Mouse (Mus musculus) neural tube, embryonic 13.5 days (tissue): ENCODE data around the gene Spaca4. TPM values are rescaled to one million over a fixed set of nuclear protein-coding genes. Genes with fewer than 3 reads are reported as not detected.

ENCODE experiments used
- ATAC-seq: fragments of 200-750 bp; cut with Nextera tagmentation; 2 replicates; pipeline ENCODE4 v1.8.0; 2017; ENCODE audit warnings: low read depth, mild to moderate bottlenecking, moderate TSS enrichment, moderate library complexity
- H3K27ac ChIP-seq: fragments of 300-500 bp; sonication (generic); replicated peaks from 2 replicates; pipeline ENCODE4 v1.5.1; 2015; ENCODE audit warnings: moderate library complexity, mild to moderate bottlenecking, inconsistent platforms
- H3K27me3 ChIP-seq: fragments of 300-500 bp; sonication (generic); 2 replicates; pipeline ENCODE4 v1.6.1; 2015; ENCODE audit warnings: mild to moderate bottlenecking, inconsistent platforms
- H3K36me3 ChIP-seq: fragments of 300-500 bp; sonication (generic); 2 replicates; pipeline ENCODE4 v1.6.1; 2015; ENCODE audit warnings: mild to moderate bottlenecking, inconsistent platforms
- H3K4me1 ChIP-seq: fragments of 300-500 bp; sonication (generic); replicated peaks from 2 replicates; pipeline ENCODE4 v1.6.1; 2015; ENCODE audit warnings: inconsistent platforms
- H3K4me2 ChIP-seq: fragments of 300-500 bp; sonication (generic); 2 replicates; pipeline ENCODE4 v1.6.1; 2015; ENCODE audit warnings: inconsistent platforms, mild to moderate bottlenecking, moderate library complexity
- H3K4me3 ChIP-seq: fragments of 300-500 bp; sonication (generic); 2 replicates; pipeline ENCODE4 v1.5.1; 2015; ENCODE audit warnings: mild to moderate bottlenecking, inconsistent platforms
- H3K9ac ChIP-seq: fragments of 300-500 bp; sonication (generic); 2 replicates; pipeline ENCODE4 v1.6.1; 2015; ENCODE audit warnings: moderate library complexity, mild to moderate bottlenecking, inconsistent platforms
- H3K9me3 ChIP-seq: fragments of 300-500 bp; sonication (generic); 2 replicates; pipeline ENCODE4 v1.6.1; 2016; ENCODE audit warnings: inconsistent platforms
- WGBS: fragments of 180-500 bp; shearing (Covaris S2); methylation state at CpG from one replicate; pipeline ENCODE4 v1.1.7; 2015; 5-methylcytosine and 5-hydroxymethylcytosine counted together
- polyA plus RNA-seq: library from polyadenylated mRNA; unstranded; fragments of >200 nt; fragmentation: Nextera tagmentation; extraction: Ambion mirVana; gene quantifications from 2 replicates; pipeline ENCODE4 v1.2.1, GENCODE M21; 2015

Gene Spaca4
- polyA plus RNA-seq, 1 experiment from 2014 or later = not detected

- H3K9ac ChIP-seq = no peak overlapping the region
- no peak overlapping the region for H3K27ac ChIP-seq
- H3K4me1 ChIP-seq = peaks cover 13% of the 10 kb centered on the region
- no peaks in the 10 kb centered on the region for H3K9me3 ChIP-seq
- no peak overlapping the region for H3K4me3 ChIP-seq
- ATAC-seq = no peak
- H3K36me3 ChIP-seq = peaks cover 77% of the 10 kb centered on the region
- no peak overlapping the region for H3K4me2 ChIP-seq
- no peaks in the 10 kb centered on the region for H3K27me3 ChIP-seq
- 93% methylated on average over 9 of the region's 9 CpGs for WGBS
Observed at GRCm38 (mm10) chr7:45725151-45725550, 462 bp downstream of the Spaca4 start.

DNA sequence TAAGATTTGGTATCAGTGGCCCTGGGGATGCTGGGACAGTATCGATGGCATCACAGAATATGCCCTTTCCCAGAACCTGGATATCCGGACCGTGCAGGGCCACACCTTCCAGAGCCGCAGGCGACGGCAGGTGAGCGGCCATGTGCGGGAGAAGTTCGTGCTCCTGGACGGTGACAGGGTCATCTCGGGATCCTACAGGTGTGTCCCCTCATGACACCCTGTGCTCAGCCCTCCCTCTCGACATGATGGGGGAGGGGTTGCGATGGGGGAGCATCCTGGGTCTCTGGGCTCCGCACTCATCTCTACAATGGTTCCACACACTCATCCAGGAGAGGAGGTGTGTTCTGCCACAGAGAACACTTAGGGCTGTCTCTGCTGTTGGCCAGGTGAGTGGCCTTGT lies 1.8 kb downstream of the Spaca4 start:
- Histone ChIP-seq H3K4me3 (no peak overlapping the region), H3K4me2 (no peak overlapping the region), H3K27me3 (no peaks in the 10 kb centered on the region), H3K4me1 (peaks cover 26% of the 10 kb centered on the region), H3K9me3 (no peaks in the 10 kb centered on the region), H3K27ac (no peak overlapping the region), H3K36me3 (peaks cover 85% of the 10 kb centered on the region), H3K9ac (no peak overlapping the region)
- 95% methylated on average over 14 of the region's 14 CpGs for WGBS
- no peak for ATAC-seq

DNA sequence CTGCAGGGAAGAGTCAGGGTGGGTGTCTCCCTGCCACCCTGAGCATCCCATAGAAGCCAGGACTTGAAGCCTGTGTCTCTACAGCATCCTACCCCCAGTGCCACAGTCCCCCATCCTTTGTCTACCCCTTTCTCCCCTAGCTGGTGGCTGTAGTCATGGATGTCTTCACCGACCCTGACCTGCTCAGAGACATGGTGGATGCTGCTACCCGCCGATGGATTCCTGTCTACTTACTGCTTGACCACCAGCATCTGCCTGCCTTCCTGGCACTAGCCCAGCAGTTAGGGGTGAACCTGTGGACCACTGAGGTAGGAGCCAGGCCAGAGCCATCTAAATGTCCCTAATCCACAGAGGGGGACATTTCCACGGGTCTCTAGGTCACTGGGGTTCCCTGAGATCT lies 2.3 kb downstream of the Spaca4 start:
- Histone ChIP-seq H3K27ac (no peak overlapping the region), H3K4me3 (no peak overlapping the region), H3K4me2 (no peak overlapping the region), H3K9me3 (no peaks in the 10 kb centered on the region), H3K9ac (no peak overlapping the region), H3K4me1 (peaks cover 29% of the 10 kb centered on the region), H3K27me3 (no peaks in the 10 kb centered on the region), H3K36me3 (peaks cover 84% of the 10 kb centered on the region)
- ATAC-seq = no peak
- 87% methylated on average over 4 of the region's 4 CpGs for WGBS

DNA sequence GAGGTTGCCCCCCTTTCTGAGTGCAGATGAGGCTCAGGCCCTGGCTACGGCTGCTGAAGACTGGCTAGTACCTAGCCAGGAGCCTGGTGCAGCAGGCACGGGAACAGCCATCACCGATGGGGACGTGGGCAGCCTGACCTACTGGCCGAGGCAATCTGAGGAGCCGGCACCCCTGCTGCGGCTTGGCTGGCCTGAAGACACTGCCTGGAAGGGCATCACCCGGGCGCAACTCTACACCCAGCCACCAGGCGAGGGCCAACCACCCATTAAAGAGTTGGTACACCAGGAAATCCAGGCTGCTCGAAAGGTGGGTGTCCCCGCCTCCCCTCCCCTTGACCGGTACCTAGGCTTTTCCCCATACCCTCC lies 3.3 kb downstream of the Spaca4 start:
- Histone ChIP-seq H3K36me3 (peaks cover 82% of the 10 kb centered on the region), H3K9ac (0 out of 2 replicates have a peak overlapping the region, but pooled peaks have one; percentile 31), H3K9me3 (no peaks in the 10 kb centered on the region), H3K4me1 (peaks cover 30% of the 10 kb centered on the region), H3K4me2 (no peak overlapping the region), H3K4me3 (no peak overlapping the region), H3K27me3 (no peaks in the 10 kb centered on the region), H3K27ac (no peak overlapping the region)
- no peak for ATAC-seq
- 78% methylated on average over 13 of the region's 13 CpGs for WGBS

GRCm38 (mm10) chr7:45721642-45722347 lies 3.8 kb downstream of the Spaca4 start:
- Histone ChIP-seq H3K36me3 (peaks cover 76% of the 10 kb centered on the region), H3K4me1 (peaks cover 35% of the 10 kb centered on the region), H3K4me2 (no peak overlapping the region), H3K9ac (0 out of 2 replicates have a peak overlapping the region, but pooled peaks have one; percentile 31), H3K4me3 (no peak overlapping the region), H3K27me3 (no peaks in the 10 kb centered on the region), H3K27ac (no peak overlapping the region), H3K9me3 (no peaks in the 10 kb centered on the region)
- WGBS = 67% methylated on average over 13 of the region's 13 CpGs
- no peak for ATAC-seq

- Histone ChIP-seq H3K36me3 (peaks cover 70% of the 10 kb centered on the region), H3K27me3 (no peaks in the 10 kb centered on the region), H3K4me3 (no peak overlapping the region), H3K4me2 (no peak overlapping the region), H3K27ac (no peak overlapping the region), H3K9me3 (no peaks in the 10 kb centered on the region), H3K4me1 (peaks cover 41% of the 10 kb centered on the region), H3K9ac (0 out of 2 replicates have a peak overlapping the region, but pooled peaks have one; percentile 22)
- no peak for ATAC-seq
- WGBS = 79% methylated on average over 7 of the region's 7 CpGs
Observed at GRCm38 (mm10) chr7:45721234-45721571, 4.4 kb downstream of the Spaca4 start.

GRCm38 (mm10) chr7:45720413-45721233 lies 5.0 kb downstream of the Spaca4 start, which contains the start of gene Fam83e:
Gene Fam83e (plus strand): TSS chr7:45721212.
- no peak for ATAC-seq
- peaks cover 47% of the 10 kb centered on the region for H3K4me1 ChIP-seq
- WGBS = 86% methylated on average over 14 of the region's 14 CpGs
- no peak within 1 kb of the TSS for H3K4me3 ChIP-seq
- H3K9ac ChIP-seq = peak within 1 kb of the TSS; percentile 96; the same call in 1 of the 2 replicates
- no peak within 1 kb of the TSS for H3K27ac ChIP-seq
- no peaks in the 10 kb centered on the region for H3K27me3 ChIP-seq
- peaks cover 65% of the 10 kb centered on the region for H3K36me3 ChIP-seq
- H3K9me3 ChIP-seq = no peaks in the 10 kb centered on the region
- no peak within 1 kb of the TSS for H3K4me2 ChIP-seq

DNA sequence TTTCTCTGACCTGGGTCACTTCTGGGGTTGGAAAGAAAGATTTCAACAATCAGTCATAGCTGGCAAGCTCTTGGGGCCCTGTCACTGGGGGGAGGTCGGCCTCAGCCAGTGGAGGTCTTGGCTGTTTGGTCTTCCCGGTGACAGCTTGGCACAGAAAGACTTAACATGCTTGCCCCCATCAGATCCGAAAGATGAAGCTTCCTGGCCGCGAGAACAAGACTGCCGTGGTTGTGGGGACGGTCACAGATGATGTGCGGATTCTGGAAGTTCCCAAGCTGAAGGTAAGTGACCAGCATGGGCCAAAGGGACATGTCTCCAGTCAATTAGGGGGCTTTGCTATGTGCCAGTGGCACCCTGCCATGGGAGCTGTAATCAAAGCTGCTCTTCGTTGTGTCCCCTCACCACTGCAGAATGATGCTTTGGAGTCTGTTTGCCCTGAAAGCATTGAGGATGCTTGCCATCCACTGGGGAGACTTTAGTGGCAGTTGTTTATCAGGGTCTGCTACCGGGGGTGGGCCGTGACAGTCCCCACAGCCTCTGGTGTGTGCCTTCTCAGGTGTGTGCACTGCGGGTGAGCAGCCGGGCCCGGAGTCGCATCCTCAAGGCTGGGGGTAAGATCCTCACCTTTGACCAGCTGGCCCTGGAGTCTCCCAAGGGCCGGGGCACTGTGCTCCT lies 5.7 kb downstream of the Spaca4 start:
- Histone ChIP-seq H3K27me3 (no peaks in the 10 kb centered on the region), H3K4me2 (peak overlapping the region; percentile 91; the same call in 1 of the 2 replicates), H3K36me3 (peaks cover 57% of the 10 kb centered on the region), H3K9me3 (no peaks in the 10 kb centered on the region), H3K9ac (peak overlapping the region; percentile 96; the same call in 1 of the 2 replicates), H3K27ac (no peak overlapping the region), H3K4me1 (peaks cover 50% of the 10 kb centered on the region), H3K4me3 (peak overlapping the region; percentile 90; the same call in 1 of the 2 replicates)
- no peak for ATAC-seq
- WGBS = 92% methylated on average over 16 of the region's 16 CpGs

GRCm38 (mm10) chr7:45719180-45719579 lies 6.4 kb downstream of the Spaca4 start:
- Histone ChIP-seq H3K9me3 (no peaks in the 10 kb centered on the region), H3K4me1 (peaks cover 57% of the 10 kb centered on the region), H3K4me2 (peak overlapping the region; percentile 91), H3K27me3 (no peaks in the 10 kb centered on the region), H3K36me3 (peaks cover 50% of the 10 kb centered on the region), H3K9ac (peak overlapping the region; percentile 96), H3K27ac (no peak overlapping the region), H3K4me3 (peak overlapping the region; percentile 90)
- WGBS = 88% methylated on average over 10 of the region's 10 CpGs
- ATAC-seq = no peak

- H3K9me3 ChIP-seq = no peaks in the 10 kb centered on the region
- ATAC-seq = no peak
- H3K4me1 ChIP-seq = peaks cover 62% of the 10 kb centered on the region
- peaks cover 47% of the 10 kb centered on the region for H3K36me3 ChIP-seq
- H3K4me3 ChIP-seq = peak overlapping the region; percentile 90
- H3K4me2 ChIP-seq = peak overlapping the region; percentile 91
- under 1% methylated on average over 20 of the region's 20 CpGs for WGBS
- H3K27me3 ChIP-seq = no peaks in the 10 kb centered on the region
- peak overlapping the region; percentile 96 for H3K9ac ChIP-seq
- H3K27ac ChIP-seq = peak overlapping the region; percentile 92
Observed at GRCm38 (mm10) chr7:45718331-45718730, 7.3 kb downstream of the Spaca4 start.

DNA sequence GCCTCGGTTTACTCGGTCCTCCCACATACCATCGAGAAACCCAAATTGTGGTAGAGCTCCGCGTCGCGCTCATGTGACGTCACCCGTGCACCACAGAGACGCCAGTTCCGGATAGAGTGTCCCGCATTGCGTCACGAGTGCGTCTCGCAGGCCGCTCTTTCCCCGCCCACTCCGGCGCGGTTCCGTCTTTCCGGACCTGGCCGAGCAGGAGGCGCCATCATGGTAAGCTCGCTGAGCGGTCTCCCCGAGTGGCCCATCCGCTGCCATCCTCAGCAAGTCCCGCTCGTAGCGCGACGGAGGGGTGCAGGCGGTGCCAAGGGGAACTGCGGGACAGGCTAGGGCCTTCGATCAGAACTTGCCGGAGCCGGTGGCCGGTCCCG lies 7.7 kb downstream of the Spaca4 start, which contains the start of gene Sphk2:
Gene Sphk2 (minus strand): TSS at position 85 of the 380 bp plus-strand sequence.
- Histone ChIP-seq H3K9me3 (no peaks in the 10 kb centered on the region), H3K9ac (peak within 1 kb of the TSS; percentile 96), H3K36me3 (peaks cover 47% of the 10 kb centered on the region), H3K4me2 (peak within 1 kb of the TSS; percentile 91), H3K4me1 (peaks cover 62% of the 10 kb centered on the region), H3K4me3 (peak within 1 kb of the TSS; percentile 90), H3K27ac (peak within 1 kb of the TSS; percentile 92), H3K27me3 (no peaks in the 10 kb centered on the region)
- WGBS = under 1% methylated on average over 41 of the region's 41 CpGs
- peak; percentile 64 for ATAC-seq
